Mouse (Mus musculus) heart, adult 18-20 months (tissue): ENCODE data around the gene Tmc2. TPM values are rescaled to one million over a fixed set of nuclear protein-coding genes. Genes with fewer than 3 reads are reported as not detected.

Experiments
- DNase-seq, 2 experiments: peaks; one replicate each; pipeline ENCODE4 v3.0.0; 2021 to 2022; ENCODE audit warnings: mixed read lengths in 1 of 2
- total RNA-seq, 2 experiments: library from RNA; stranded (reverse); gene quantifications; 2 replicates each; pipeline ENCODE4 v1.2.3; 2021

The Tmc2 gene
- total RNA-seq, 2 experiments from 2014 or later: not detected

- DNase-seq: no peak
Observed at GRCm38 (mm10) chr2:130296134-130296745, 101.2 kb downstream of the Tmc2 start.

GRCm38 (mm10) chr2:130297580-130297979, 102.6 kb downstream of the Tmc2 start:
- no peak for DNase-seq

GRCm38 (mm10) chr2:130303014-130303413, 108.0 kb downstream of the Tmc2 start:
- DNase-seq: no peak

Other genes with a start within 250 kb of the Tmc2 start
- under 1 TPM in 1 of 2 experiments, not detected in 1; 0.21 TPM for gene Tgm3, start 182.8 kb upstream of the Tmc2 start, total RNA-seq
- gene Tgm6, start 82.8 kb upstream of the Tmc2 start, total RNA-seq: not detected
- gene Snrpb, start 15.8 kb upstream of the Tmc2 start, total RNA-seq: 100 to 1,000 TPM; 130 to 136 TPM
- gene Nop56, start 79.2 kb downstream of the Tmc2 start, total RNA-seq: 10 to 100 TPM; 29.0 to 40.2 TPM
- 100 to 1,000 TPM; 811 to 856 TPM for gene Idh3b, start 89.4 kb downstream of the Tmc2 start, total RNA-seq
- under 1 TPM; 0.30 to 0.44 TPM for gene Ebf4, start 100.0 kb downstream of the Tmc2 start, total RNA-seq
- gene Cpxm1, start 202.4 kb downstream of the Tmc2 start, total RNA-seq: 1 to 10 TPM; 4.3 to 6.0 TPM
- gene Gm28372, start 210.0 kb downstream of the Tmc2 start, total RNA-seq: not detected
- gene 1700020A23Rik, start 210.1 kb downstream of the Tmc2 start, total RNA-seq: not detected
- not detected for gene Tmem239, start 211.3 kb downstream of the Tmc2 start, total RNA-seq
- 10 to 100 TPM; 26.4 to 28.1 TPM for gene Vps16, start 229.1 kb downstream of the Tmc2 start, total RNA-seq
- gene Pced1a, start 229.5 kb downstream of the Tmc2 start, total RNA-seq: 1 to 10 TPM; 4.5 to 7.0 TPM